Mouse (Mus musculus): ENCODE data around the gene Kcnmb3.
A peak's percentile ranks its signal among the peaks of the same experiment; 100 is the strongest.

Kcnmb3 gene

GRCm38 (mm10) chr3:32492097-32493090, at the start of gene Kcnmb3:
TSS of gene Kcnmb3 (minus strand) at chr3:32492231.
- peak; percentile 3 for DNase-seq

- no peak for DNase-seq
Measured at GRCm38 (mm10) chr3:32538091-32538490, 46.1 kb upstream of the Kcnmb3 start.

GRCm38 (mm10) chr3:32537556-32537955, 45.5 kb upstream of the Kcnmb3 start:
- peak; percentile 73 for DNase-seq

- no peak for DNase-seq
Measured at GRCm38 (mm10) chr3:32535692-32536091, 43.7 kb upstream of the Kcnmb3 start.

GRCm38 (mm10) chr3:32530041-32530440, 38.0 kb upstream of the Kcnmb3 start:
- DNase-seq, result no peak

GRCm38 (mm10) chr3:32529303-32529898, 37.4 kb upstream of the Kcnmb3 start, which contains the start of gene Mfn1:
TSS of gene Mfn1 (plus strand) at chr3:32529465.
- peak; percentile 95 for DNase-seq

- DNase-seq, result no peak
Measured at GRCm38 (mm10) chr3:32527181-32527580, 35.1 kb upstream of the Kcnmb3 start.

- DNase-seq, result no peak
Measured at GRCm38 (mm10) chr3:32513528-32513927, 21.5 kb upstream of the Kcnmb3 start.

GRCm38 (mm10) chr3:32512686-32513284, 20.8 kb upstream of the Kcnmb3 start:
- DNase-seq, result no peak

GRCm38 (mm10) chr3:32511191-32511550, 19.1 kb upstream of the Kcnmb3 start:
- no peak for DNase-seq

- peak; percentile 98 for DNase-seq
Measured at GRCm38 (mm10) chr3:32510375-32511190, 18.6 kb upstream of the Kcnmb3 start.

- no peak for DNase-seq
Measured at GRCm38 (mm10) chr3:32509496-32510374, 17.7 kb upstream of the Kcnmb3 start, which contains the start of gene Zfp639. TSS of gene Zfp639 (plus strand) at chr3:32510259.

GRCm38 (mm10) chr3:32508666-32509324, 16.8 kb upstream of the Kcnmb3 start:
- DNase-seq, result peak; percentile 70

GRCm38 (mm10) chr3:32506366-32507225, 14.6 kb upstream of the Kcnmb3 start:
- DNase-seq, result no peak

- no peak for DNase-seq
Measured at GRCm38 (mm10) chr3:32505841-32506240, 13.8 kb upstream of the Kcnmb3 start.

- no peak for DNase-seq
Measured at GRCm38 (mm10) chr3:32500346-32500745, 8.3 kb upstream of the Kcnmb3 start.

- no peak for DNase-seq
Measured at GRCm38 (mm10) chr3:32496711-32497070, 4.7 kb upstream of the Kcnmb3 start.

- DNase-seq, result peak; percentile 2
Measured at GRCm38 (mm10) chr3:32495856-32496710, 4.1 kb upstream of the Kcnmb3 start.
